Mouse (Mus musculus) limb, embryonic 11.5 days (tissue): ENCODE results near the gene Ptprk. TPM values are rescaled to one million over a fixed set of nuclear protein-coding genes. Genes with fewer than 3 reads are reported as not detected.

Experiments used
- ATAC-seq: fragments of 200-750 bp; cut with Nextera tagmentation; 2 replicates; pipeline ENCODE4 v1.8.0; 2017; ENCODE audit warnings: low read depth; ENCODE audit not compliant: insufficient number of reproducible peaks, low FRiP score, low TSS enrichment
- DNase-seq: peaks from one replicate; pipeline ENCODE4 v3.0.0-alpha.2; 2015; ENCODE audit warnings: low spot score
- H3K27ac ChIP-seq: fragments of 300-500 bp; sonication (generic); replicated peaks from 2 replicates; pipeline ENCODE4 v1.5.1; 2014; ENCODE audit warnings: low read depth, mild to moderate bottlenecking, low read length
- H3K27me3 ChIP-seq: fragments of 300-500 bp; sonication (generic); 2 replicates; pipeline ENCODE4 v1.6.1; 2014; ENCODE audit warnings: mild to moderate bottlenecking, low read length, mixed read lengths; ENCODE audit not compliant: control insufficient read depth, insufficient read depth
- H3K36me3 ChIP-seq: fragments of 300-500 bp; sonication (generic); 2 replicates; pipeline ENCODE4 v1.6.1; 2014; ENCODE audit warnings: mild to moderate bottlenecking, low read length, moderate library complexity, mixed read lengths; ENCODE audit not compliant: control insufficient read depth, insufficient read depth
- H3K4me1 ChIP-seq: fragments of 300-500 bp; sonication (generic); 2 replicates; pipeline ENCODE4 v1.6.1; 2014; ENCODE audit warnings: low read length, mixed read lengths; ENCODE audit not compliant: control insufficient read depth, insufficient read depth
- H3K4me2 ChIP-seq: fragments of 300-500 bp; sonication (generic); 2 replicates; pipeline ENCODE4 v1.6.1; 2014; ENCODE audit warnings: low read depth, mild to moderate bottlenecking, moderate library complexity; ENCODE audit not compliant: severe bottlenecking
- H3K4me3 ChIP-seq: fragments of 300-500 bp; sonication (generic); 2 replicates; pipeline ENCODE4 v1.5.1; 2014; ENCODE audit warnings: low read depth, low read length
- H3K9ac ChIP-seq: fragments of 300-500 bp; sonication (generic); 2 replicates; pipeline ENCODE4 v1.6.1; 2014; ENCODE audit warnings: mild to moderate bottlenecking, low read length
- H3K9me3 ChIP-seq: fragments of 300-500 bp; sonication (generic); 2 replicates; pipeline ENCODE4 v1.6.1; 2016; ENCODE audit warnings: low read length; ENCODE audit not compliant: control insufficient read depth
- WGBS: fragments of 180-500 bp; shearing (Covaris S2); extraction: QIAGEN DNeasy Blood & Tissue Kit; methylation state at CpG from one replicate; pipeline ENCODE4 v1.1.7; 2014; 5-methylcytosine and 5-hydroxymethylcytosine counted together
- polyA plus RNA-seq: library from polyadenylated mRNA; unstranded; fragments of >200 nt; fragmentation: Nextera tagmentation; extraction: Ambion mirVana; gene quantifications from 2 replicates; pipeline ENCODE4 v1.2.1, GENCODE M21; 2014

Ptprk gene
- polyA plus RNA-seq, 1 experiment from 2014 or later, result 38.4 TPM

GRCm38 (mm10) chr10:28249047-28249446 lies 174.4 kb downstream of the Ptprk start:
- Histone ChIP-seq H3K4me2 (no peak overlapping the region), H3K4me3 (no peak overlapping the region), H3K9ac (no peak overlapping the region), H3K27ac (no peak overlapping the region), H3K27me3 (no peaks in the 10 kb centered on the region), H3K9me3 (no peaks in the 10 kb centered on the region), H3K4me1 (no peaks in the 10 kb centered on the region), H3K36me3 (no peaks in the 10 kb centered on the region)
- ATAC-seq, result no peak
- DNase-seq, result no peak
- 76% methylated on average over 4 of the region's 4 CpGs for WGBS

GRCm38 (mm10) chr10:28251385-28251784 lies 176.8 kb downstream of the Ptprk start:
- Histone ChIP-seq H3K9me3 (no peaks in the 10 kb centered on the region), H3K27ac (no peak overlapping the region), H3K4me1 (no peaks in the 10 kb centered on the region), H3K9ac (no peak overlapping the region), H3K36me3 (no peaks in the 10 kb centered on the region), H3K4me2 (no peak overlapping the region), H3K27me3 (no peaks in the 10 kb centered on the region), H3K4me3 (no peak overlapping the region)
- ATAC-seq (no peak), DNase-seq (no peak)
- 58% methylated on average over 4 of the region's 4 CpGs for WGBS

- WGBS, result 77% methylated on average over 2 of the region's 2 CpGs
- no peak overlapping the region for H3K4me2 ChIP-seq
- ATAC-seq (no peak), DNase-seq (no peak)
- no peak overlapping the region for H3K4me3 ChIP-seq
- H3K9me3 ChIP-seq, result no peaks in the 10 kb centered on the region
- no peaks in the 10 kb centered on the region for H3K27me3 ChIP-seq
- H3K36me3 ChIP-seq, result no peaks in the 10 kb centered on the region
- no peaks in the 10 kb centered on the region for H3K4me1 ChIP-seq
- no peak overlapping the region for H3K27ac ChIP-seq
- no peak overlapping the region for H3K9ac ChIP-seq
Measured at GRCm38 (mm10) chr10:28260651-28261050, 186.0 kb downstream of the Ptprk start.

- Histone ChIP-seq H3K4me3 (no peak overlapping the region), H3K36me3 (no peaks in the 10 kb centered on the region), H3K9me3 (no peaks in the 10 kb centered on the region), H3K27ac (no peak overlapping the region), H3K27me3 (no peaks in the 10 kb centered on the region), H3K4me1 (no peaks in the 10 kb centered on the region), H3K9ac (no peak overlapping the region), H3K4me2 (no peak overlapping the region)
- 87% methylated on average over 3 of the region's 3 CpGs for WGBS
- ATAC-seq, result no peak
- no peak for DNase-seq
Measured at GRCm38 (mm10) chr10:28262159-28262558, 187.5 kb downstream of the Ptprk start.

GRCm38 (mm10) chr10:28263546-28263945 lies 188.9 kb downstream of the Ptprk start:
- Histone ChIP-seq H3K27me3 (no peaks in the 10 kb centered on the region), H3K4me3 (no peak overlapping the region), H3K9ac (no peak overlapping the region), H3K36me3 (no peaks in the 10 kb centered on the region), H3K4me1 (no peaks in the 10 kb centered on the region), H3K27ac (no peak overlapping the region), H3K4me2 (no peak overlapping the region), H3K9me3 (no peaks in the 10 kb centered on the region)
- WGBS, result 94% methylated on average over 2 of the region's 2 CpGs
- ATAC-seq, result no peak
- DNase-seq, result no peak

GRCm38 (mm10) chr10:28270273-28270672 lies 195.7 kb downstream of the Ptprk start:
- no peaks in the 10 kb centered on the region for H3K36me3 ChIP-seq
- H3K9ac ChIP-seq, result no peak overlapping the region
- no peak overlapping the region for H3K27ac ChIP-seq
- no peaks in the 10 kb centered on the region for H3K27me3 ChIP-seq
- H3K4me1 ChIP-seq, result no peaks in the 10 kb centered on the region
- WGBS, result 73% methylated on average over 4 of the region's 4 CpGs
- DNase-seq (no peak), ATAC-seq (no peak)
- H3K4me3 ChIP-seq, result no peak overlapping the region
- no peaks in the 10 kb centered on the region for H3K9me3 ChIP-seq
- no peak overlapping the region for H3K4me2 ChIP-seq

GRCm38 (mm10) chr10:28271729-28272606 lies 197.3 kb downstream of the Ptprk start:
- H3K9me3 ChIP-seq, result no peaks in the 10 kb centered on the region
- no peak for ATAC-seq
- no peak overlapping the region for H3K9ac ChIP-seq
- no peak for DNase-seq
- no peaks in the 10 kb centered on the region for H3K36me3 ChIP-seq
- H3K4me3 ChIP-seq, result no peak overlapping the region
- WGBS, result 78% methylated on average over 8 of the region's 8 CpGs
- no peak overlapping the region for H3K4me2 ChIP-seq
- H3K27me3 ChIP-seq, result no peaks in the 10 kb centered on the region
- H3K27ac ChIP-seq, result no peak overlapping the region
- no peaks in the 10 kb centered on the region for H3K4me1 ChIP-seq

- Histone ChIP-seq H3K27ac (no peak overlapping the region), H3K27me3 (no peaks in the 10 kb centered on the region), H3K4me1 (no peaks in the 10 kb centered on the region), H3K9ac (no peak overlapping the region), H3K9me3 (no peaks in the 10 kb centered on the region), H3K36me3 (no peaks in the 10 kb centered on the region), H3K4me2 (no peak overlapping the region), H3K4me3 (no peak overlapping the region)
- ATAC-seq (no peak), DNase-seq (no peak)
- 90% methylated on average over 2 of the region's 2 CpGs for WGBS
Measured at GRCm38 (mm10) chr10:28278757-28279156, 204.1 kb downstream of the Ptprk start.

- Histone ChIP-seq H3K27ac (no peak overlapping the region), H3K9ac (no peak overlapping the region), H3K27me3 (no peaks in the 10 kb centered on the region), H3K9me3 (no peaks in the 10 kb centered on the region), H3K4me2 (no peak overlapping the region), H3K36me3 (no peaks in the 10 kb centered on the region), H3K4me3 (no peak overlapping the region), H3K4me1 (no peaks in the 10 kb centered on the region)
- ATAC-seq, result no peak
- WGBS, result 80% methylated on average over 1 of the region's 1 CpGs
- DNase-seq, result no peak
Measured at GRCm38 (mm10) chr10:28297531-28297930, 222.9 kb downstream of the Ptprk start.
